Mouse (Mus musculus) midbrain, embryonic 15.5 days (tissue): ENCODE data around the gene Ntm. TPM values are rescaled to one million over a fixed set of nuclear protein-coding genes. Genes with fewer than 3 reads are reported as not detected.

Experiments
- ATAC-seq: fragments of 200-750 bp; cut with Nextera tagmentation; replicated peaks from 2 replicates; pipeline ENCODE4 v1.8.0; 2017; ENCODE audit warnings: moderate TSS enrichment
- H3K27ac ChIP-seq: fragments of 300-500 bp; sonication (generic); 2 replicates; pipeline ENCODE4 v1.5.1; 2015; ENCODE audit warnings: mild to moderate bottlenecking, inconsistent platforms
- H3K27me3 ChIP-seq: fragments of 300-500 bp; sonication (generic); replicated peaks from 2 replicates; pipeline ENCODE4 v1.6.1; 2015; ENCODE audit warnings: inconsistent platforms
- H3K36me3 ChIP-seq: fragments of 300-500 bp; sonication (generic); replicated peaks from 2 replicates; pipeline ENCODE4 v1.6.1; 2015; ENCODE audit warnings: inconsistent platforms
- H3K4me1 ChIP-seq: fragments of 300-500 bp; sonication (generic); 2 replicates; pipeline ENCODE4 v1.6.1; 2015; ENCODE audit warnings: inconsistent platforms
- H3K4me2 ChIP-seq: fragments of 300-500 bp; sonication (generic); 2 replicates; pipeline ENCODE4 v1.6.1; 2015; ENCODE audit warnings: inconsistent platforms, mild to moderate bottlenecking, moderate library complexity
- H3K4me3 ChIP-seq: fragments of 300-500 bp; sonication (generic); 2 replicates; pipeline ENCODE4 v1.5.1; 2015; ENCODE audit warnings: mild to moderate bottlenecking, inconsistent platforms
- H3K9ac ChIP-seq: fragments of 300-500 bp; sonication (generic); 2 replicates; pipeline ENCODE4 v1.6.1; 2015; ENCODE audit warnings: mild to moderate bottlenecking, inconsistent platforms
- H3K9me3 ChIP-seq: fragments of 300-500 bp; sonication (generic); 2 replicates; pipeline ENCODE4 v1.6.1; 2016; ENCODE audit warnings: inconsistent platforms
- WGBS: fragments of 180-500 bp; shearing (Covaris S2); methylation state at CpG from one replicate; pipeline ENCODE4 v1.1.7; 2015; ENCODE audit warnings: mixed read lengths; 5-methylcytosine and 5-hydroxymethylcytosine counted together
- polyA plus RNA-seq: library from polyadenylated mRNA; unstranded; fragments of >200 nt; fragmentation: Nextera tagmentation; extraction: Ambion mirVana; gene quantifications from 2 replicates; pipeline ENCODE4 v1.2.1, GENCODE M21; 2015

Gene Ntm
- polyA plus RNA-seq, 1 experiment from 2014 or later: 246 TPM

DNA sequence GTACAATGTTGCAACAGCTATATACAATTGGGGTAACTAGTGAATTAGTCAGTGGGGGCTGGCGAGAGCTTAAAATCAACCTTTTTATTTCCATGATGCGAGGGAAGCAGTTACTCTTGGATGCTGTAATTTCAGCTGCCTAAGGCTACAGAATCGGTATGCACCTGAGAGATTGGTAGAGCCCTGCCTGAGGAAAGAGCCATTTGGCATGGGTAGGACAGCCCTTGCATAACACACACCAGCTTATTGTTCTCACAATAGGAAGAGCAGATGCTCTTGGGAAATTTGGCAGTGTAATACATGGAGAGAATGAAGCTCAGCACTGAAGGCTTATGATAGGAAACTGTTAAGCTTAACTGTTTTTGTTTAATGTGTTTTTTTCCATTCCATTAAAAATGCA lies 621.6 kb downstream of the Ntm start:
- no peak for ATAC-seq
- Histone ChIP-seq H3K4me1 (no peaks in the 10 kb centered on the region), H3K36me3 (no peaks in the 10 kb centered on the region), H3K4me3 (no peak overlapping the region), H3K27me3 (no peaks in the 10 kb centered on the region), H3K9ac (no peak overlapping the region), H3K9me3 (no peaks in the 10 kb centered on the region), H3K4me2 (no peak overlapping the region), H3K27ac (no peak overlapping the region)
- 89% methylated on average over 3 of the region's 3 CpGs for WGBS

DNA sequence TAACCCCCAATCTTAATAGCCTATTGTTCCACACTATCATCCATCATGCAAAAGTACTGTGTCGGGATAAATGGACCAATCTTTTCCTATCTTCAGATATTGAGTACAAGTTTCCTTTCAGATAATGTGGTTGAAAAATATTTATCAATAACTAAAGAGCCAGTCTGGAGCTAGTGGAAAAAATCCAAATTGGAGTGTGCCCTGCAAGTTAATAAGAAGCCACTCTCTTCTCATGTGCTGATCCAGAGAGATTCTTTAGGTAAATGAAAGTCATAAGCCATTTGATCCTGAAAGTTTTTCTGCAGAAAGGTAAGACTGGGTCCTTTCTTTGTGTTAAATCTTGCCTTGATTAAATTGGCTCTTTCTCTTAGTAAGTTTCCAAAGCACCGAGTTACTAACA lies 627.3 kb downstream of the Ntm start:
- Histone ChIP-seq H3K27me3 (no peaks in the 10 kb centered on the region), H3K9me3 (no peaks in the 10 kb centered on the region), H3K4me2 (no peak overlapping the region), H3K9ac (no peak overlapping the region), H3K27ac (no peak overlapping the region), H3K4me1 (no peaks in the 10 kb centered on the region), H3K36me3 (no peaks in the 10 kb centered on the region), H3K4me3 (no peak overlapping the region)
- no peak for ATAC-seq
- WGBS: 83% methylated on average over 2 of the region's 2 CpGs

DNA sequence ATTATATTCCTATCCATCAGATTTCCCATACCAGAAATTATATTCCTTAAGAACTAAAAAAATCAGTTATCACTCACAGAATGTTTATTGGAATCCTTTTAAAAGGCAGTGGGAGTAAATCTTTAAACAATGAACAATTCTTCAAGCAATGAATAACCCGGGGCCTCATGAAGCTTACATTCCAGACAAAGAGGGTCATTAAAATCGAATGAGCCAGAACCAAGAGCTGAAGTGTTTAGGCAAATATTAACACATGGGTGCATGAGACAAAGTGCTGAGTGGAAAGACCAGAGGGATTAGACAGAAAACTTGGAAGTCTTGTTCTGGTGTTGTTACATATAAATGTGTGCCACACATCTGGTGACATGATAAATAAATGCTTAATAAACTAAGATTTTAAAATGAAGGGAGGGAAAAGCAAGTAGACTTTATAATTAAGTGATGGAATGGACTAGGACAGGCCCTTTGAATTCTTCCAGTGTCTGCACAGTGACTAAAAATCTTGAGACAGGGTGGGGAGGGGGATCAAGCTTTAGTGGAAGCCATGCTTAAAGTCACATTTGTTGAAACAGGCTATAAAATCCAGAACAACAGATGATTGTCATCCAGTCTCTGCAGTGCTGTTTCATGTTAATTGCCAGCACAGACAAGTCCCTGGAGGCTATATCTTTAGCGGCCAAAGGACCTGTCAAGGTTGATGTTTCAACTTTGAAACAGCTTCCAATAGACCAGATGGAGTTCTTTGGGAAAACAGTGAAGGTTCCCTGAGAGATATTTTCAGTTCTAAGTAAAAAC lies 630.4 kb downstream of the Ntm start:
- Histone ChIP-seq H3K9me3 (no peaks in the 10 kb centered on the region), H3K4me2 (no peak overlapping the region), H3K9ac (no peak overlapping the region), H3K27ac (no peak overlapping the region), H3K36me3 (no peaks in the 10 kb centered on the region), H3K4me1 (no peaks in the 10 kb centered on the region), H3K27me3 (no peaks in the 10 kb centered on the region), H3K4me3 (no peak overlapping the region)
- WGBS: 32% methylated on average over 3 of the region's 3 CpGs
- ATAC-seq: no peak

DNA sequence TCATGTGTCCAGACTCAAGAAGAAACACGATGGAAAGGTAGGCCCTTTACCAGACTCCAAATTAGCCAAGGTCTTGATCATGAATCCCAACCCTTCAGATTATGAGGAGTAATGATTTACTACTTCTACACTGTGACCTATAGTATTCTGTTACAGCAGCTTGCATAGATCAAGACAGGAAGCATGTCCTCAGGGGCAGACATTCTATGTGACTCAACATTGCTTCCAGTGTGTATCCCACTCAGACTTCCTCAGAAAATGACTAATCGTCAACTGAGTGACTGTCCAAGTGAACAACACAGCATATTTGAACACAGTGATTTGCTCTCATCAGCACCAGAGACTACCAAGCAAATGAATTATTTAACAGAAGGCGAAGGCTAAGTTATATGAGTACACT lies 632.5 kb downstream of the Ntm start:
- H3K36me3 ChIP-seq: no peaks in the 10 kb centered on the region
- H3K4me2 ChIP-seq: no peak overlapping the region
- H3K9me3 ChIP-seq: no peaks in the 10 kb centered on the region
- H3K4me1 ChIP-seq: 0 out of 2 replicates have a peak, but pooled peaks cover 5% of the 10 kb centered on the region
- no peak overlapping the region for H3K9ac ChIP-seq
- H3K4me3 ChIP-seq: no peak overlapping the region
- ATAC-seq: no peak
- H3K27ac ChIP-seq: no peak overlapping the region
- no peaks in the 10 kb centered on the region for H3K27me3 ChIP-seq
- 87% methylated on average over 3 of the region's 3 CpGs for WGBS

DNA sequence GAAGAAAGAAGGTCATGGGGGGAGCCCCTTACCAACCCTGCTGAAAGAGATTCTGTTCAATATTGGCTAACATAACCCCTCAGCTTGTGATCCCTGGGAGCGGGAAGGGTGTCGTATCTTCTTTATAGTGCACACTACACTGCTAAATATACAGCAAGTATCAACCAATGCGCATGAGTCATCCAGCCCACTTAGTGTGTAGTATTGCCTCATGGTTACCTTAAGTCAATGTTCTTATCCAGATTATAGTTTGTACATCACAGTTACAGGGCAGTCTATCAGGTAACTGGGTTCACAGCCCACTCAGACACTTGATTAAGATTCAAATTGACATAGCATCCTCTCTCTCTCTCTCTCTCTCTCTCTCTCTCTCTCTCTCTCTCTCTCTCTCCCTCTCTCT lies 636.7 kb downstream of the Ntm start:
- no peak overlapping the region for H3K4me2 ChIP-seq
- H3K36me3 ChIP-seq: no peaks in the 10 kb centered on the region
- H3K9ac ChIP-seq: no peak overlapping the region
- WGBS: 82% methylated on average over 3 of the region's 3 CpGs
- H3K4me1 ChIP-seq: 0 out of 2 replicates have a peak, but pooled peaks cover 8% of the 10 kb centered on the region
- no peaks in the 10 kb centered on the region for H3K27me3 ChIP-seq
- no peak overlapping the region for H3K27ac ChIP-seq
- H3K9me3 ChIP-seq: no peaks in the 10 kb centered on the region
- no peak for ATAC-seq
- H3K4me3 ChIP-seq: no peak overlapping the region

DNA sequence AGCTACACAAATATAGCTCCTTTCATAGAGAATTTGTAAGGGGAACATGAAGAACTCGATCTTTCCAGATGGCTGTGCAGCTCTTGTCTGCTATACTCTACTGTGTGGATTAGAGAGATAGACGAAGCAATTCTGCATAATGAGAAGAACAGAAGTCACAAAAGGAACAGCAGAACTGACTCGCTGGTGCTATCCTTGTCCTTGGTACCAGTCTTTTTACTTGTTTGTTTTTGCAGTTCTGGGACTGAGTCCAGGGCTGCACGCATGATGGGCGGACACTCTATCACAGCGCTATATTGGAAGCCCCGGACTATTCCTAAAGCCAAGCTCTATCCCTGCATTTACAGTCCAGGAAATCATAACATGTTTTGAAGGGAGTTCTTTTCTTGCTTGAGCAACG lies 637.8 kb downstream of the Ntm start:
- no peak for ATAC-seq
- Histone ChIP-seq H3K9me3 (no peaks in the 10 kb centered on the region), H3K9ac (no peak overlapping the region), H3K27ac (no peak overlapping the region), H3K4me2 (no peak overlapping the region), H3K36me3 (no peaks in the 10 kb centered on the region), H3K4me1 (0 out of 2 replicates have a peak, but pooled peaks cover 8% of the 10 kb centered on the region), H3K27me3 (no peaks in the 10 kb centered on the region), H3K4me3 (no peak overlapping the region)
- 87% methylated on average over 8 of the region's 8 CpGs for WGBS

DNA sequence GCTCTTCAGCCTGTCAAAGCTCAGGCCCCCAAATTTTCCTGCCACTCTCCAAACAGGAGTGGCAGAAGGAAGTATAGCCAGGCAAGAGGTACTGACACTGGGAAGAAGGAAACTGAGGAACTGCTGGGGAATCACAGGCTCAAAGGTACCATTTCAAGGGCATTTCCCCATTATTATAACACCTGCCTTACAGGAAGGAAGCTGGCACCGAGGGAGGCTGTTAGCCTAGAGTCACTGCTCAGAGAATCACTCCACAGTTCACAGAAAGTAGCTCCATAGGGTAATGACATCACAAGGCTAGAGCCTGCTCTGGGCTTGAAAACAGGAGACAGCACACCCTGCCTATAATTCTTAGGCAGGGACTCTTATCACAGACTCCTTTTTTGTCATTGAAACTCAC lies 643.7 kb downstream of the Ntm start:
- 77% methylated on average over 1 of the region's 1 CpGs for WGBS
- no peaks in the 10 kb centered on the region for H3K36me3 ChIP-seq
- H3K9me3 ChIP-seq: no peaks in the 10 kb centered on the region
- no peak overlapping the region for H3K27ac ChIP-seq
- no peak overlapping the region for H3K4me2 ChIP-seq
- ATAC-seq: no peak
- H3K9ac ChIP-seq: no peak overlapping the region
- H3K4me3 ChIP-seq: no peak overlapping the region
- peaks cover 36% of the 10 kb centered on the region for H3K4me1 ChIP-seq
- no peaks in the 10 kb centered on the region for H3K27me3 ChIP-seq

DNA sequence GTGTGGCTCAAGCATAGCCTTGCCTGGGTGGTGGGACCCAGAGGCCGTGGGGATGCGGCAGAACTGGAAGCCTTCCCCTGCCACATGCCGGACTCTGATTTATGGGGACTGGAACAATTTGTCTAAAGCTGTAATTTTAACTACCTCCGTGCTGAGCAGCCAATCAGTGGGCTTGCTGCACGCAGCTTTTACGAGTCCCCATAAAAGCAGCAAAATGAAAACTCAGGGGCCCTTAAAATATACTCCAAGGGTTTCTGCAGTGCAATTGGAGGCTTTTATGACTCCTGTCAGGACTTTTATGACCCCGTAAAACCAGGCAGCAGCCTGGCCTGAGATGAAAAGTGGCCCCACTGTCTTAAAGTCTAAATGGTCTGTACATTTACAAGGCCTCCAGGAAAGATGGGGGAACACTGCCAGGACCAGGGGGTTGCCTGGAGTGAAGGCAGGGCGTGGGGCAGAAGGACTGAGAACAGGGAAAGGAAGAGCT lies 644.2 kb downstream of the Ntm start:
- peaks cover 36% of the 10 kb centered on the region for H3K4me1 ChIP-seq
- WGBS: 83% methylated on average over 8 of the region's 8 CpGs
- no peaks in the 10 kb centered on the region for H3K27me3 ChIP-seq
- no peak overlapping the region for H3K4me3 ChIP-seq
- no peak overlapping the region for H3K4me2 ChIP-seq
- no peak for ATAC-seq
- no peaks in the 10 kb centered on the region for H3K9me3 ChIP-seq
- H3K9ac ChIP-seq: no peak overlapping the region
- H3K36me3 ChIP-seq: no peaks in the 10 kb centered on the region
- H3K27ac ChIP-seq: no peak overlapping the region

DNA sequence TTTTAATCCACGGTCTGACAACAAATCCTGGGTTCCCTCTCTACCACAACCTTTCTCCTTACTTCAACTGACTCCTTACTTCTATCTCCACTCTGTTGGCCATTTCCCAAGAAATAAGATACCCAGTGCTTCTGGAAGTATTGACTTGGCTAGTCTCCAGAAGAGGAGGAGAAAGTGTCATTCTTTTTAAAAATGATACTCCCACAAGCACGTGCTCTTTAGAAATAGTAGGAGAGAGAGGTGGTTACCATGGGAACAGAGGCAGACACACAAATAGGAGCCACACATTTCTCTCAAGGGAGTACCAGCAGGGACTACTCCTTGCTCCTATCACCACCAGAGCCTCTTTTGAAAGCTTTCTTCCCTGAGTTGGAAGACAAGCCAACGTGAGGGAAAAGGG lies 645.3 kb downstream of the Ntm start:
- peak overlapping the region; percentile 75 for H3K27ac ChIP-seq
- H3K4me2 ChIP-seq: no peak overlapping the region
- no peaks in the 10 kb centered on the region for H3K9me3 ChIP-seq
- no peaks in the 10 kb centered on the region for H3K27me3 ChIP-seq
- peaks cover 36% of the 10 kb centered on the region for H3K4me1 ChIP-seq
- H3K9ac ChIP-seq: no peak overlapping the region
- H3K36me3 ChIP-seq: no peaks in the 10 kb centered on the region
- ATAC-seq: no peak; the same call in 1 of the 2 replicates
- H3K4me3 ChIP-seq: no peak overlapping the region
- 16% methylated on average over 3 of the region's 3 CpGs for WGBS

DNA sequence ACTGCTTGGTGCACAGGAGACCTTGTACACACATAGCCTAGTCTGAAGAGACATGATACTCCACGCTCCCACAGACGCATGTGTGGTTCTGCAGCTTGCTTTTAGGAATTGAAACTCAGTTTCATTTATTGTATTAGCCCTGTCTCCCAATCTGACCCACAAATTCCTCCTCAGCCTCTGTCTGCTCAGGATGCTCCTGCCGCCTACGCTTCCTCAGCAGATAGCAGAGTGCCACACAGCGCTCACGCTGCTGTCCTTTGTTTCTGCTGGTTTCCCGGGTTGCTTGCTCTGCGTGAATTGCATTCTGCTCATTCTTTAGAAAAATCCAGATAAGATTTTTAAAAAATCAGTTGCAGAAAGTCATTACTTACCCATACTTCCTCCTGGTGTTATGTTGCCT lies 647.1 kb downstream of the Ntm start:
- H3K4me2 ChIP-seq: no peak overlapping the region
- peaks cover 36% of the 10 kb centered on the region for H3K4me1 ChIP-seq
- H3K36me3 ChIP-seq: no peaks in the 10 kb centered on the region
- H3K9ac ChIP-seq: no peak overlapping the region
- WGBS: 24% methylated on average over 8 of the region's 8 CpGs
- ATAC-seq: peak; percentile 65
- H3K4me3 ChIP-seq: no peak overlapping the region
- peak overlapping the region; percentile 75 for H3K27ac ChIP-seq
- no peaks in the 10 kb centered on the region for H3K9me3 ChIP-seq
- H3K27me3 ChIP-seq: no peaks in the 10 kb centered on the region

DNA sequence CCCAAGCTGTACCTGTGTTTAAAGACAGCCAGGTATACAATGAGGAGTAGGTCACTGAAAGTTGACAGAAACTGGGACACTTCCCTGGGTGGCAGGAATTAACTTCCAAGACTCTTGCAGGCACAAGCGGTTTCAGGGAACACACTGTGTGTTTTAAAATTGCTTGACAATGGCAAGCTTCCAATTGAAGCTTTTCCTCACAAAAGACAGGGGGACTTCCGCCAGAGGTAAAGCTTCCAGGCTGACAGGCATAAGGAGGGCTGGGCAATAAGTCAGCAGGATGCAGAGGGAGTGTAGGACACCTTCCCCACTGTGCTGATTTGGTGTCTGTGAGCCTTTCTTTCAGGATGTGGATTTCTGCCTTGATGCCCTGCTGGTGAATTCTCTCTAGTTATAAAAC lies 656.0 kb downstream of the Ntm start:
- H3K4me2 ChIP-seq: no peak overlapping the region
- no peak for ATAC-seq
- no peaks in the 10 kb centered on the region for H3K9me3 ChIP-seq
- WGBS: 7% methylated on average over 2 of the region's 2 CpGs
- H3K4me3 ChIP-seq: no peak overlapping the region
- H3K36me3 ChIP-seq: no peaks in the 10 kb centered on the region
- H3K9ac ChIP-seq: no peak overlapping the region
- H3K4me1 ChIP-seq: peaks cover 9% of the 10 kb centered on the region
- H3K27ac ChIP-seq: peak overlapping the region; percentile 7; the same call in 1 of the 2 replicates
- no peaks in the 10 kb centered on the region for H3K27me3 ChIP-seq

DNA sequence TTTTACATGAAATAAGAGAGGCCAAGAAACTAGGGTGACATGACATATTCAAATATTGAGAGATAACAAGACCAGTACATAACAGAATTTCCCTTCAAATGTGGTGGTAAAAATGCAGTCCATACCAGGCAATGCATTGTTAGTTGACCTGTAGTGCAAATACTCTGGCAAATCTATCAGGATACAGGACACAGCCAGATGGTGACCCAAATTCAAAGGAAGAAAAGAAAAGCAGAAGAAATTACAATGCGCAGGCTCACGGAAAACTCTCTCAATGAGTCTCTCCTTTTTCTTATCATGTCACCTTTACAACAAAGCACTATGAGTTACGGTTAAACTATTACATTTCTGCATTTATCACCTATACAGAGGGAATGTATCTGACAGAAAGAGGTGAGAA lies 664.6 kb downstream of the Ntm start:
- H3K4me3 ChIP-seq: no peak overlapping the region
- H3K9ac ChIP-seq: no peak overlapping the region
- no peaks in the 10 kb centered on the region for H3K9me3 ChIP-seq
- no peaks in the 10 kb centered on the region for H3K27me3 ChIP-seq
- no peak overlapping the region for H3K27ac ChIP-seq
- no peak overlapping the region for H3K4me2 ChIP-seq
- H3K4me1 ChIP-seq: no peaks in the 10 kb centered on the region
- no peak for ATAC-seq
- WGBS: 76% methylated on average over 3 of the region's 3 CpGs
- no peaks in the 10 kb centered on the region for H3K36me3 ChIP-seq

DNA sequence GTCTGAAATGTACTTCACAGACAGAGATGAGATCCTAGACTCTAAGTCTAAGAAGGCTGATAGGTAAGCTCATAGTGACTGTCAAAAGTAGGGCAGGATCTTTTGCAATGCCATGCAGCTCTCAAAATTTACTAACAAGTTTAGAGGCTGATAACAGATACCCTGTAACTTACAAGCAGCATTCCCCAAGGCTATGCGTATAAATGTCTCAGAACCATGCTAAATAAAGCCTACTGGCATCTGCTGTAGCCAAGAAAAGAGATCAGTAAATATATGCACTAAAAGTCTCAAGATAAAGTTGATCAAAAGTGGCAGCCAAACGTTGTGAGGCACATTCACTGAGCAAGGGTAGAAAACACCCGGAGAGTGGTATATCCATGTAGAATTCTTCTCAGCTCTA lies 666.2 kb downstream of the Ntm start:
- H3K4me1 ChIP-seq: no peaks in the 10 kb centered on the region
- 88% methylated on average over 3 of the region's 3 CpGs for WGBS
- H3K9ac ChIP-seq: no peak overlapping the region
- no peaks in the 10 kb centered on the region for H3K36me3 ChIP-seq
- no peak overlapping the region for H3K4me2 ChIP-seq
- H3K27ac ChIP-seq: no peak overlapping the region
- H3K4me3 ChIP-seq: no peak overlapping the region
- H3K9me3 ChIP-seq: no peaks in the 10 kb centered on the region
- no peak for ATAC-seq
- no peaks in the 10 kb centered on the region for H3K27me3 ChIP-seq
